Mouse (Mus musculus): ENCODE measurements around the gene Llph.

DNA sequence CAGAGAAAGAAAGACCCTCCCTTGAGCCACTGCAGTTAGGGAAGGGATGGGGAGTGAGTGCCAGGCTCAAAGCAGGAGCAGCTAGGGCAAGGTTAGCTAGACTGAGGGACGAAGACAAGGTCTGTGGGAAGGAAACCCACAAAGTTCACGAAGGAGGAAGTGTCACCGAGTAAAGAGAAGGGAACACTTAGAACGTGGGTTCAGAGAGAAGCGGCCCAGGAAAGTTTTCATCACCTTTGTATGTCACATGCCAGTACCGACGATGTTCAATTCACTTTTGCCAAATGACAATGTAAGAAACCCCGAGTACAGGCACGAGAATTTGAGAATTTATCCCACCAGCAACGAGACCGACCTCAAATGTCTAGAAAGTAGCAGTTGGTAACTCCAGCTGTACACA lies 37.6 kb upstream of the Llph start:
- TF ChIP-seq TAL1 (IDR thresholded peaks at IDR 0.05; ENCODE audit: low read length) (no peak), GATA1 (IDR thresholded peaks at IDR 0.05; ENCODE audit: low read length) (no peak)
